Mouse (Mus musculus) kidney, adult 2 months (tissue): ENCODE results near the gene Tsen2.

Source experiments
- CTCF ChIP-seq: fragments of 200-500 bp; conservative IDR thresholded peaks from 2 replicates; pipeline ENCODE4 v1.5.1; 2011; ENCODE audit warnings: low read depth, mild to moderate bottlenecking, control low read depth, low read length, moderate library complexity, mixed read lengths; ENCODE audit not compliant: insufficient read depth, insufficient read length
- POLR2A ChIP-seq: fragments of 200-500 bp; IDR thresholded peaks from one replicate; pipeline ENCODE4 v1.6.1; 2011; ENCODE audit warnings: low read depth, low read length, control low read depth

DNA sequence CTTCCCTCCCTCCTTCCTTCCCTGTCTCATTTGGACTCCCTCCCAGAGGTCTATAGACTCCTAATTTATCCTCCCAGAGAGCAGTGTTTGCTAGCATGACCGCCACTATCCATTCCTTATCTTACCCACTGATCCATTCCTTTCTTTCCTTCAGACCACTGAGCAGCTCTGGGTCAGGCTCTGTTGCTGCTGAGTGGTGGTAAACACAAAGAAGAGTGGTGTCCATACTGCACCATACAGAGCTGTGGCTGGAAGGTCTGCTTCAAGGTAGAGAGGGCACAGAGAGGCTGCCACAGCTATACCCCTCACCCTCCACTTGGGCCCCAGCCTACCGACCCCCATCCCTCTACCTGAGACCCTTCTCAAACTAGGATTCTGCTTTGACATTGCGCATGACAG is 40.3 kb upstream of the Tsen2 start:
- no peak for TF ChIP-seq CTCF
- no peak for TF ChIP-seq POLR2A
